Mouse (Mus musculus) MEL (cell line): ENCODE data around the gene Lin52. TPM values are rescaled to one million over a fixed set of nuclear protein-coding genes. Genes with fewer than 3 reads are reported as not detected.

Experiments
- DNase-seq: peaks from one replicate; pipeline ENCODE4 v3.0.0; 2011; ENCODE audit warnings: low read depth, low spot score
- H3K27ac ChIP-seq: 2 replicates; pipeline ENCODE4 v1.5.1; 2012; ENCODE audit warnings: low read depth, mild to moderate bottlenecking, control low read depth, low read length, moderate library complexity; ENCODE audit not compliant: control insufficient read depth
- H3K27me3 ChIP-seq, 2 experiments: fragments of 150-350 bp in 1 of 2; sonication (generic) in 1 of 2; 2 replicates each; pipeline ENCODE4 v1.6.1; 2012; ENCODE audit warnings: low read length in 2 of 2, mild to moderate bottlenecking in 2 of 2, improper control_type of control experiment in 1 of 2, moderate library complexity in 1 of 2; ENCODE audit not compliant: insufficient read depth in 2 of 2, control insufficient read depth in 1 of 2
- H3K36me3 ChIP-seq, 2 experiments: 2 replicates each; pipeline ENCODE4 v1.6.1; 2012 to 2014; ENCODE audit warnings: low read length in 2 of 2, improper control_type of control experiment in 1 of 2, inconsistent platforms in 1 of 2, mild to moderate bottlenecking in 1 of 2; ENCODE audit not compliant: insufficient read depth in 2 of 2, control insufficient read depth in 1 of 2
- H3K4me1 ChIP-seq, 2 experiments: fragments of 150-350 bp in 1 of 2; sonication (generic) in 1 of 2; 2 replicates each; pipeline ENCODE4 v1.6.1; 2012; ENCODE audit warnings: low read length in 2 of 2, improper control_type of control experiment in 1 of 2, mild to moderate bottlenecking in 1 of 2; ENCODE audit not compliant: insufficient read depth in 2 of 2, control insufficient read depth in 1 of 2
- H3K4me3 ChIP-seq, 2 experiments: fragments of 150-350 bp in 1 of 2; sonication (generic) in 1 of 2; 2 replicates each; pipeline ENCODE4 v1.5.1; 2012; ENCODE audit warnings: low read depth in 2 of 2, low read length in 2 of 2, mild to moderate bottlenecking in 2 of 2, moderate library complexity in 2 of 2, control low read depth in 1 of 2, improper control_type of control experiment in 1 of 2; ENCODE audit not compliant: control insufficient read depth in 1 of 2, insufficient read depth in 1 of 2
- H3K79me2 ChIP-seq: 2 replicates; pipeline ENCODE4 v1.6.1; 2012; ENCODE audit warnings: mild to moderate bottlenecking, low read length, moderate library complexity; ENCODE audit not compliant: control insufficient read depth, poor library complexity, insufficient read depth
- H3K9ac ChIP-seq: 2 replicates; pipeline ENCODE4 v1.6.1; 2012; ENCODE audit warnings: low read depth, mild to moderate bottlenecking, control low read depth, low read length, moderate library complexity; ENCODE audit not compliant: control insufficient read depth, poor library complexity, severe bottlenecking
- H3K9me3 ChIP-seq: fragments of 150-350 bp; sonication (generic); replicated peaks from 2 replicates; pipeline ENCODE4 v1.6.1; 2012; ENCODE audit warnings: mild to moderate bottlenecking, low read length, improper control_type of control experiment, moderate library complexity; ENCODE audit not compliant: insufficient read depth
- CHD1 ChIP-seq: IDR thresholded peaks from 2 replicates; pipeline ENCODE4 v1.6.1; 2012; ENCODE audit warnings: low read depth, mild to moderate bottlenecking, inconsistent platforms, low read length, improper control_type of control experiment
- CHD2 ChIP-seq: IDR thresholded peaks from 2 replicates; pipeline ENCODE4 v1.6.1; 2011; ENCODE audit warnings: low read length, improper control_type of control experiment
- E2F4 ChIP-seq: IDR thresholded peaks from 2 replicates; pipeline ENCODE4 v1.6.1; 2011; ENCODE audit warnings: low read depth, low read length, improper control_type of control experiment, borderline replicate concordance
- EP300 ChIP-seq, 2 experiments: IDR thresholded peaks; 2 replicates each; pipeline ENCODE4 v1.6.1; 2011; ENCODE audit warnings: improper control_type of control experiment in 2 of 2, low read length in 2 of 2, low read depth in 1 of 2, mild to moderate bottlenecking in 1 of 2
- GATA1 ChIP-seq: IDR thresholded peaks from 2 replicates; pipeline ENCODE4 v1.6.1; 2011; ENCODE audit warnings: low read depth, low read length, improper control_type of control experiment
- HCFC1 ChIP-seq: IDR thresholded peaks from 2 replicates; pipeline ENCODE4 v1.6.1; 2012; ENCODE audit warnings: low read depth, mild to moderate bottlenecking, inconsistent platforms, low read length, improper control_type of control experiment, moderate library complexity
- JUND ChIP-seq: IDR thresholded peaks from 2 replicates; pipeline ENCODE4 v1.6.1; 2011; ENCODE audit warnings: low read depth, mild to moderate bottlenecking, improper control_type of control experiment, low read length
- KAT2A ChIP-seq: conservative IDR thresholded peaks from 2 replicates; pipeline ENCODE4 v1.6.1; 2012; ENCODE audit warnings: low read depth, low read length, improper control_type of control experiment, inconsistent platforms
- MAFK ChIP-seq: IDR thresholded peaks from 2 replicates; pipeline ENCODE4 v1.6.1; 2011; ENCODE audit warnings: low read depth, mild to moderate bottlenecking, low read length, improper control_type of control experiment, borderline replicate concordance
- MAX ChIP-seq: IDR thresholded peaks from 2 replicates; pipeline ENCODE4 v1.6.1; 2011; ENCODE audit warnings: low read length, improper control_type of control experiment
- MAZ ChIP-seq: IDR thresholded peaks from 2 replicates; pipeline ENCODE4 v1.6.1; 2012; ENCODE audit warnings: low read depth, mild to moderate bottlenecking, inconsistent platforms, low read length, improper control_type of control experiment
- MEF2A ChIP-seq: IDR thresholded peaks from 2 replicates; pipeline ENCODE4 v1.6.1; 2014; ENCODE audit warnings: low read depth, mild to moderate bottlenecking, inconsistent platforms, low read length, improper control_type of control experiment; ENCODE audit not compliant: poor library complexity, insufficient replicate concordance, severe bottlenecking; ENCODE audit errors: extremely low read depth
- MYB ChIP-seq: IDR thresholded peaks from 2 replicates; pipeline ENCODE4 v1.6.1; 2011; ENCODE audit warnings: mild to moderate bottlenecking, low read depth, low read length, improper control_type of control experiment
- MYC ChIP-seq: IDR thresholded peaks from 2 replicates; pipeline ENCODE4 v1.6.1; 2011; ENCODE audit warnings: low read depth, mild to moderate bottlenecking, low read length, improper control_type of control experiment, moderate library complexity
- NELFE ChIP-seq: IDR thresholded peaks from 2 replicates; pipeline ENCODE4 v1.6.1; 2011; ENCODE audit warnings: low read depth, low read length, improper control_type of control experiment
- NRF1 ChIP-seq: IDR thresholded peaks from 2 replicates; pipeline ENCODE4 v1.6.1; 2014; ENCODE audit warnings: low read depth, mild to moderate bottlenecking, inconsistent platforms, low read length, improper control_type of control experiment, moderate library complexity; ENCODE audit not compliant: poor library complexity, insufficient read depth, severe bottlenecking
- POLR2A ChIP-seq, 2 experiments: IDR thresholded peaks; 2 replicates each; pipeline ENCODE4 v1.6.1; 2011 to 2012; ENCODE audit warnings: low read length in 2 of 2, mild to moderate bottlenecking in 2 of 2, control low read depth in 1 of 2, improper control_type of control experiment in 1 of 2, low read depth in 1 of 2, moderate library complexity in 1 of 2; ENCODE audit not compliant: control insufficient read depth in 1 of 2, insufficient read depth in 1 of 2, poor library complexity in 1 of 2
- POLR2AphosphoS5 ChIP-seq: IDR thresholded peaks from 2 replicates; pipeline ENCODE4 v1.6.1; 2012; ENCODE audit warnings: low read depth, borderline replicate concordance, mild to moderate bottlenecking, inconsistent platforms, low read length, moderate library complexity, mixed read lengths
- RAD21 ChIP-seq: IDR thresholded peaks from 2 replicates; pipeline ENCODE4 v1.6.1; 2011; ENCODE audit warnings: mild to moderate bottlenecking, low read depth, low read length, improper control_type of control experiment
- RCOR1 ChIP-seq: IDR thresholded peaks from 2 replicates; pipeline ENCODE4 v1.6.1; 2012; ENCODE audit warnings: low read depth, mild to moderate bottlenecking, inconsistent platforms, low read length, improper control_type of control experiment
- SIN3A ChIP-seq: IDR thresholded peaks from 2 replicates; pipeline ENCODE4 v1.6.1; 2012; ENCODE audit warnings: low read length, improper control_type of control experiment, inconsistent platforms
- TAL1 ChIP-seq: IDR thresholded peaks from 2 replicates; pipeline ENCODE4 v1.6.1; 2012; ENCODE audit warnings: mild to moderate bottlenecking, inconsistent platforms, low read length, moderate library complexity, mixed read lengths
- TBP ChIP-seq: IDR thresholded peaks from 2 replicates; pipeline ENCODE4 v1.8.0; 2011; ENCODE audit warnings: low read depth, low read length, improper control_type of control experiment
- TCF12 ChIP-seq: IDR thresholded peaks from 2 replicates; pipeline ENCODE4 v1.6.1; 2014; ENCODE audit warnings: low read depth, mild to moderate bottlenecking, inconsistent platforms, low read length, improper control_type of control experiment, moderate library complexity
- UBTF ChIP-seq: IDR thresholded peaks from 2 replicates; pipeline ENCODE4 v1.6.1; 2012; ENCODE audit warnings: low read depth, mild to moderate bottlenecking, inconsistent platforms, low read length, improper control_type of control experiment, moderate library complexity, borderline replicate concordance; ENCODE audit not compliant: insufficient read depth
- USF2 ChIP-seq, 2 experiments: IDR thresholded peaks; 2 replicates each; pipeline ENCODE4 v1.6.1; 2011 to 2012; ENCODE audit warnings: improper control_type of control experiment in 2 of 2, low read length in 2 of 2, borderline replicate concordance in 1 of 2, inconsistent platforms in 1 of 2, low read depth in 1 of 2, mild to moderate bottlenecking in 1 of 2; ENCODE audit not compliant: insufficient read depth in 1 of 2
- ZKSCAN1 ChIP-seq: IDR thresholded peaks from 2 replicates; pipeline ENCODE4 v1.6.1; 2012; ENCODE audit warnings: low read depth, mild to moderate bottlenecking, inconsistent platforms, low read length, improper control_type of control experiment, moderate library complexity
- ZMIZ1 ChIP-seq: IDR thresholded peaks from 2 replicates; pipeline ENCODE4 v1.6.1; 2012; ENCODE audit warnings: low read depth, mild to moderate bottlenecking, inconsistent platforms, low read length, improper control_type of control experiment, moderate library complexity
- polyA plus RNA-seq, 2 experiments: library from polyadenylated mRNA; stranded (reverse) in 1 of 2; unstranded in 1 of 2; fragments of >175 nt in 1 of 2; fragments of >200 nt in 1 of 2; gene quantifications; 2 replicates each; pipeline versions ENCODE4 v1.2.1 to v1.2.4; 2012; ENCODE audit warnings: low replicate concordance in 2 of 2, low read depth in 1 of 2; ENCODE audit not compliant: insufficient read length in 2 of 2, insufficient read depth in 1 of 2, missing spikeins in 1 of 2
- total RNA-seq: library from RNA; depleted of rRNA; stranded (reverse); fragments of 300-350 nt; gene quantifications from 2 replicates; pipeline ENCODE4 v1.2.3, GENCODE M21; 2012

Lin52 gene
- total and polyA plus RNA-seq, 3 experiments = 6.7 to 7.7 TPM; not detected in 1

GRCm38 (mm10) chr12:84448181-84448580 lies 3.0 kb upstream of the Lin52 start:
- TF ChIP-seq POLR2AphosphoS5 (no peak), MAX (no peak), USF2 (IDR thresholded peaks at IDR 0.05; ENCODE audit: borderline replicate concordance in 1 of 2, insufficient read depth in 1 of 2, low read depth in 1 of 2, low read length in 2 of 2) (no peak), TAL1 (no peak), MYB (no peak), RAD21 (no peak), UBTF (no peak), NRF1 (no peak), JUND (no peak), MAZ (no peak), ZMIZ1 (no peak), EP300 (IDR thresholded peaks at IDR 0.05; ENCODE audit: low read depth in 1 of 2, low read length in 2 of 2) (no peak), MYC (no peak), MAFK (no peak), ZKSCAN1 (no peak), RCOR1 (no peak), NELFE (no peak), GATA1 (no peak), TCF12 (no peak), CHD1 (no peak)

GRCm38 (mm10) chr12:84449887-84450286 lies 1.3 kb upstream of the Lin52 start:
- peaks cover 3 to 12% of the 10 kb centered on the region in 2 experiments; a peak in 3 of 4 replicates for H3K4me1 ChIP-seq
- no peak for TF ChIP-seq ZMIZ1
- no peak for TF ChIP-seq UBTF
- TF ChIP-seq CHD1 = no peak
- TF ChIP-seq CHD2 = no peak
- no peak for TF ChIP-seq POLR2AphosphoS5
- no peak for TF ChIP-seq POLR2A (IDR thresholded peaks at IDR 0.05; ENCODE audit: control insufficient read depth in 1 of 2, insufficient read depth in 1 of 2, low read depth in 1 of 2, low read length in 2 of 2, poor library complexity in 1 of 2)
- no peak for TF ChIP-seq TBP
- no peak for TF ChIP-seq SIN3A
- TF ChIP-seq MAZ = no peak
- no peak for TF ChIP-seq TAL1
- no peak for TF ChIP-seq HCFC1
- no peak for TF ChIP-seq NELFE
- TF ChIP-seq RAD21 = no peak
- TF ChIP-seq MAFK = no peak
- TF ChIP-seq E2F4 = no peak
- TF ChIP-seq MEF2A = no peak
- TF ChIP-seq TCF12 = no peak
- TF ChIP-seq KAT2A = no peak
- TF ChIP-seq, all 39 proteins: peak for 0
- Histone ChIP-seq H3K4me3 (peak overlapping the region; percentile 77 to 89), H3K9ac (peak overlapping the region; percentile 61), H3K9me3 (no peaks in the 10 kb centered on the region), H3K27ac (no peak overlapping the region), H3K79me2 (peaks cover 13% of the 10 kb centered on the region), H3K27me3 (no peaks in the 10 kb centered on the region), H3K36me3 (peaks cover 0 to 17% of the 10 kb centered on the region in 2 experiments; a peak in 2 of 4 replicates)
- peak; percentile 33 for DNase-seq

More at GRCm38 (mm10) chr12:84448181-84448580, 3.0 kb upstream of the Lin52 start:
- peaks cover 3 to 6% of the 10 kb centered on the region in 2 experiments; a peak in 3 of 4 replicates for H3K4me1 ChIP-seq
- H3K9me3 ChIP-seq = no peaks in the 10 kb centered on the region
- no peaks in the 10 kb centered on the region for H3K27me3 ChIP-seq
- H3K79me2 ChIP-seq = peaks cover 13% of the 10 kb centered on the region
- peaks cover 0 to 10% of the 10 kb centered on the region in 2 experiments; a peak in 2 of 4 replicates for H3K36me3 ChIP-seq
- H3K4me3 ChIP-seq = no peak overlapping the region
- no peak for DNase-seq
- no peak overlapping the region for H3K9ac ChIP-seq
- H3K27ac ChIP-seq = no peak overlapping the region
